Mouse (Mus musculus): ENCODE results near the gene Spp1.
"Not testable (repeated sequence)": the region's sequence is repeated elsewhere in the genome, so short reads cannot be mapped to it uniquely, and the experiment has no call there.

Spp1 gene

DNA sequence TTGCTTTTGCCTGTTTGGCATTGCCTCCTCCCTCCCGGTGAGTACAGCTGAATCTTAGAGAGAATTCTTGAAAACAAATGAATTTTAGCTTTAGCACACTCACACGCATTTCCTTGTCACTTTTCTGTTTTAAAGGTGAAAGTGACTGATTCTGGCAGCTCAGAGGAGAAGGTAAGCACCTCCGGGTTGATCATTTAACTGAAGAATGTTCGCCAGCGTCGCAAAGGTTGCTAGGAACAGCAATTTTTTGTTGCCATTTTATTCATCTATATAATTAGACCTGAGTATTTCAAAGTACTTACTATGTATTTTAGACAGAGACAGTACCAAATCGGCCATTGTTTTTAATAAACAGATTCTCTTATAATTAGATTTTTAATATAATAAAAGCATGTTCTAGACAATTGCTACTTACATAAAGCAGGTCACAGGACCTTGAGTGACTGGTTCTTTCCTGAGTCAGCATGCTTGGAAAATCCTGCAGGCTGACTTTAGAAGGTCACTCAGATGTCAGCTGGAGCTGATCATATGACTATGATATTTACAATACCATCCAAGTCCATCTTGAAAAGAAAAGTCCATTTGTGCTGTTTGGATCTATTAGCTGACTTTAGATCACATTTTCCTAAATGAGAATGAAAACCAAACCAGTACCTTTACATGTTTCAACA, 1.6 kb downstream of the Spp1 start:
- DNase-seq, result peak; percentile 47

DNA sequence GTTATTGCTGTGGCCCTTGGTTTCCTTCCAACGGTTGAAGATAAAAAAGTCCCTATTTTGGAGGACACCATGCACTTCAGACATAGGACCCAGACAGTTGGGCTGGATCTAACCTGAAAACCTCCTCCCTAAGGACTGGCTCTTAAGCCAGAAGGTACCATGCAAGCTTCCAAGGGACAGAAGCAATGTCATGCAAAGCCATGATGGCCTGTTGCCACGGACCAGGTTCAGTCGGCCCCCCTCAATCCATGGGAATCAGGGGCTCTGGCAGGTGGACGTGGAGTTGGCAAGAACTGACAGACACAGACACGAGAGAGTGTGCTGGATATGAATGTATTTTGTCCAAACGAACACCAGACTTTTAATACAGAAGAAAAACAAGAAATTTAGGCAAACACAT, 7.5 kb downstream of the Spp1 start:
- DNase-seq, result no peak

- DNase-seq, result no peak
Measured at GRCm38 (mm10) chr5:104442850-104443249, 7.9 kb downstream of the Spp1 start.

- DNase-seq, result peak; percentile 77
Measured at GRCm38 (mm10) chr5:104446156-104446555, 11.2 kb downstream of the Spp1 start.

- DNase-seq, result not testable (repeated sequence)
Measured at GRCm38 (mm10) chr5:104448346-104448745, 13.4 kb downstream of the Spp1 start.

DNA sequence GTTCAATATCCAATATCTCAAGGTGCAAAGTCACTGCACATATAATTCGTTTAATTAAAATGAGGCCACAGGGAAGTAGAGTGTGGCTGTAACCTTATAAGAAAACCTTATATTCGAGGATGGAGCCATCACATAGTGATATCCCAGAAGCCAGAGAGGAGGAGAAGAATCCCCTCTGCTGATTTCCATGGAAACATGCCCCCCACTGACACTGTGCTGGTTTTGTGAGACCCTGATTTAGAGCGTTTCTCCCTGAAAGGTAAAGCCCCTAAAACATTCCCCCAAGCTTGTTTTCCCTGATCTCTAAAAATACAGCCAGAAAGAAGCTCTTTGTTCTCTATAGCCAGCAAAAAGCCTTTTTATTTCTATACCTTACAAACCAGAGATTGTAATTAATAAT, 14.6 kb downstream of the Spp1 start:
- DNase-seq, result no peak

DNA sequence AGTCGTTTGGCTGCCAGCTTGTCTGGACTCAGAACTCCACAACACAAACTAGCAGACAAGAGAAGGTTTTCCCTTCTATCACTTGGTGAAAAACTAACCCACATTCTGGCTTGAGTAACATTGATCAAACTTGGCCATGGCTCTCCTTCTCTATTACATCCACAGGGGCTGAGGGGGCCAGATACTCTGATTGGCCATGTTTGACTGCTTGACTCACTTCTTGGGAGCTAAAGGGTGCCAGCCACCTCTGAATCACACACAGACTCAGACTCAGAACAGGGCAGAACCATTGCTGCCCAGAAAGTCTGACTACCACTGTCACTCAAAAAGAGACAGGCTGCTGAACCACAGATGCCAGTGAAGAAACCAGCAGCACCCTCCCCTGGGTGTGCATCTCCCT, 18.2 kb downstream of the Spp1 start:
- no peak for DNase-seq

GRCm38 (mm10) chr5:104454564-104454963, 19.6 kb downstream of the Spp1 start:
- DNase-seq, result no peak

DNA sequence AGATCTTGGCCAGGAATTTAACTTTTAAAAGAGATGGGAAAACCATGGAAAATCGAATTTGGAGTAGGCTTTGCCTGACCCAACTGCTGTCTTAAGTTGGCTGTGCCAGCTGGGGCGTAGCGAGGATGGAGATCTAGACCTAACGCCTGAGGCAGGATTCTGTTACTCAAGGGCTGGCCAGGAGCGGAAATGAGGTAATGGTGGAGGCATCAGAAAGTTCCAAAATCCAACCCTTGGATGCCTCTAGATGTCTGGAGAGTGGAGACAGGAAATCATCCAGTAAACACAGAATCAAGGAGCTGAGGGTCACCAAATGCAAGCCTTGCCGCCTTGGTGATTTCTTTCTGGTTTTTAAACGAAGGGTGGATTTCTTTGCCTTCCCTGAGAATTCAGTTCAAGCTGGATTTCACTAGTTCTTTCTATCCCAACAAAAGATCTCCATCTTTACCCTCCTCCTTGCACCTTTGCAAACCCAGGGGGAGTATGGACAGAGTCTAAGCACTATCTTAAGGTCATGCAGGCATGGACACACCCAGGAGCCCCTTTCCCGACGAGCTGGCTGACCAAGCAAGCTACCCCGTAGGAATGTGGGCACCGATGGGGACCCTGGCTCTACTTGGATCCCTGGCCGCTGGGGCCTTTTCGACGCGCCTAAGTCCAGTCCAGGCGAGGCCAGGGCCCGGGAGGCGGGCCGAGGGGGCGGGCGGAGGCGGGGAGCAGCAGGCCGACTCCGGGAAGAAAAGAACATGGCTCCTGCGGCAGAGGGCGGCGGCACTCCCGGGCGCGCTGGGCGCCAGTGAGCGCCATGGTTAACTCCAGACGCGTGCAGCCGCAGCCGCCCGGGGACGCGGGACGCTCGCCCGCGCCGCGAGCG, 24.2 kb downstream of the Spp1 start, which contains the start of gene Pkd2:
Gene Pkd2 (plus strand): TSS at position 619 of the 874 bp plus-strand sequence.
- peak; percentile 88 for DNase-seq

DNA sequence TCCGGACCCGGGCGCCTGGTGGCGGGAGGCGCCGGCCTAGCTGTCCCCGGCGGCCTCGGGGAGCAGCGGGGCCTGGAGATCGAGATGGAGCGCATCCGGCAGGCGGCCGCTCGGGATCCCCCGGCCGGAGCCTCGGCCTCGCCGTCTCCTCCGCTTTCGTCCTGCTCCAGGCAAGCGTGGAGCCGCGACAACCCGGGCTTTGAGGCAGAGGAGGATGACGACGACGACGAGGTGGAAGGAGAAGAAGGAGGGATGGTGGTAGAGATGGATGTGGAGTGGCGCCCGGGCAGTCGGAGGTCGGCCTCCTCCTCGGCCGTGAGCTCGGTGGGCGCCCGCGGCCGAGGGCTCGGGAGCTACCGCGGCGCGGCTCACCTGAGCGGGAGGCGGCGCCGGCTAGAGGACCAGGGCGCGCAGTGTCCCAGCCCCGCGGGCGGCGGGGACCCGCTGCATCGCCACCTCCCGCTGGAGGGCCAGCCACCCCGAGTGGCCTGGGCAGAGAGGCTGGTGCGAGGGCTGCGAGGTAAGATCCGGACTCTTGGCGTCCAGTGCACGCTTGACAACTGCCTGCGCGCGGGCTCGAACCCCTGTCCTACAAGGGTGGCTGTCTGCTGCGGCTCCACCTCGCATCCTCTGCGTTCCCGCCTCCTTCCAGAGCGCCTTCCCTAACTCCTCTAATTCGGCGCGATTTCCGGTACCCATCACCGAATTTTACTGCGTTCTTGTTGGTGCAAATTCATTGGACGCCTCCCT, 25.0 kb downstream of the Spp1 start:
- DNase-seq, result peak; percentile 74

DNA sequence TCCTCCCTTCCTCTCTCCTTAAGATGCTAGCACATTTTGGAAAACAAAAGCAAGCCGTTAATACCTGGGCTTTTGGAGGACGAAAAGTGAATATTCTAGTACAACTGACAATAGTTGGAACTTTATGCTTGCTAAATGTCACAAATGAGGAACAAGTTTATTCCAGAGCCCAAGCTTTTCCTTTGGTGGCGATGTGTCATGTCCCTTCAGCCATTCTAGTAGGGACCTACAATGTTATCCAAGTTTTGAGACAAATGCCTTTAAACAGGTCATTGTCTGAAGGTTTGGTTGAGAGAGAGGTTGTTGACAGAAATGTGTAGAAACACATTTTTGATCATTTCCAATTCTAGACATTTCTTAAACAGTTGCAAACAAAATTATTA, 25.5 kb downstream of the Spp1 start:
- no peak for DNase-seq

DNA sequence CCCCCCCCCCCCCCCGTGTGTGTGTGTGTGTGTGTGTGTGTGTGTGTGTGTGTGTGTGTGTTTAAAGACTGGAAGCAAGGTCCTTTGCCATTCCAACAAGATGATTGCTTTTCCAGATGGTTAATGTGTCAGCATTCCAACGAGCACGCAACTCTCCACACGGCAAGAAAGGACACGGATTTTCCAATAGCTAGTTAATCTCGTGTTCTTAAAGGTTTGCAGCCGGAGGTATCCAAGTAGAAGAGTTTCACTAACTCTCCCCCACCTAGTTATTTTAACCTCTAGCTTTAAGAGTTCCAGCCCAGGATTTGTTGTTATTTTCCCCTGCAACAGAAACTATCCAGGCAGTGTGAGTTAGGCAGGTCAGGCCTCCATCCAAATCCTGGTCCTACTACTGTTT, 25.9 kb downstream of the Spp1 start:
- DNase-seq, result peak; percentile 53

GRCm38 (mm10) chr5:104465279-104465678, 30.4 kb downstream of the Spp1 start:
- DNase-seq, result peak; percentile 27

DNA sequence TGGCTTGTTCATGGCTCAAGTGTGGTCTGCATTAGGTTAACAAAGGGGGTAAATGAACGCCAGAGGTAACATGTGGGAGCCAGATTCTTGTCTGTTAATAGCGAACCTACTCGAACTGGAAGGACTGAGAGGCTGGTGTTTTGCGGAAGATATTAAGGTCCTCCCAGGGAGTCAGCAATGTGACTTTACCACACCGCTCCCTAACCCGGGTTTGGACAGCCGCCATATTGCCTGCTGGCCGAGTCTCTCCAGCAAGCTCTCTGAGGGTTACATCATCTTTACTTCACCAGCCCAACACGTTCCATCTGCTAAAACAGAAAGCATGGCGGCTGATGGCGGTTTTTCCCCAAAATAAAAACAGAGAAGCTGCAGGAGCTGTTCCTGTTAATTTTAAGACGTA, 30.8 kb downstream of the Spp1 start:
- peak; percentile 77 for DNase-seq

- DNase-seq, result no peak
Measured at GRCm38 (mm10) chr5:104466816-104467215, 31.9 kb downstream of the Spp1 start.

- DNase-seq, result no peak
Measured at GRCm38 (mm10) chr5:104468586-104468985, 33.7 kb downstream of the Spp1 start.

- DNase-seq, result peak; percentile 57
Measured at GRCm38 (mm10) chr5:104470981-104471391, 36.1 kb downstream of the Spp1 start.

- DNase-seq, result peak; percentile 22
Measured at GRCm38 (mm10) chr5:104472371-104472770, 37.5 kb downstream of the Spp1 start.

GRCm38 (mm10) chr5:104480367-104480766, 45.4 kb downstream of the Spp1 start:
- peak; percentile 42 for DNase-seq

GRCm38 (mm10) chr5:104482856-104483255, 47.9 kb downstream of the Spp1 start:
- DNase-seq, result no peak
